Mouse (Mus musculus) cerebellum, adult 9-11 months (tissue): ENCODE measurements around the gene Shisa3.

Experiments
- DNase-seq: peaks from one replicate; pipeline ENCODE4 v3.0.0; 2022

Shisa3 gene

GRCm38 (mm10) chr5:67607804-67608673 lies at the start of gene Shisa3:
Gene Shisa3, plus strand, starts transcription at chr5:67607882.
- DNase-seq = peak; percentile 16

- DNase-seq = no peak
Observed at GRCm38 (mm10) chr5:67558644-67559043, 49.0 kb upstream of the Shisa3 start.

GRCm38 (mm10) chr5:67559063-67559462 lies 48.6 kb upstream of the Shisa3 start:
- DNase-seq = no peak

- no peak for DNase-seq
Observed at GRCm38 (mm10) chr5:67572552-67573155, 35.0 kb upstream of the Shisa3 start.

GRCm38 (mm10) chr5:67574039-67574438 lies 33.6 kb upstream of the Shisa3 start:
- DNase-seq = no peak

- DNase-seq = no peak
Observed at GRCm38 (mm10) chr5:67575705-67576104, 32.0 kb upstream of the Shisa3 start.

- DNase-seq = no peak
Observed at GRCm38 (mm10) chr5:67579725-67580633, 27.7 kb upstream of the Shisa3 start.

- no peak for DNase-seq
Observed at GRCm38 (mm10) chr5:67595070-67595469, 12.6 kb upstream of the Shisa3 start.

- DNase-seq = no peak
Observed at GRCm38 (mm10) chr5:67595629-67596028, 12.1 kb upstream of the Shisa3 start.

GRCm38 (mm10) chr5:67599935-67600334 lies 7.7 kb upstream of the Shisa3 start:
- no peak for DNase-seq

- DNase-seq = no peak
Observed at GRCm38 (mm10) chr5:67605951-67606350, 1.7 kb upstream of the Shisa3 start.

GRCm38 (mm10) chr5:67606916-67607803 lies 522 bp upstream of the Shisa3 start:
- no peak for DNase-seq

GRCm38 (mm10) chr5:67608674-67609519 lies 1.2 kb downstream of the Shisa3 start:
- DNase-seq = no peak

GRCm38 (mm10) chr5:67609520-67609837 lies 1.8 kb downstream of the Shisa3 start:
- no peak for DNase-seq

- DNase-seq = no peak
Observed at GRCm38 (mm10) chr5:67621230-67621629, 13.5 kb downstream of the Shisa3 start.

GRCm38 (mm10) chr5:67628180-67628940 lies 20.7 kb downstream of the Shisa3 start:
- DNase-seq = no peak

- DNase-seq = no peak
Observed at GRCm38 (mm10) chr5:67629440-67629839, 21.8 kb downstream of the Shisa3 start.

GRCm38 (mm10) chr5:67629861-67630260 lies 22.2 kb downstream of the Shisa3 start:
- DNase-seq = no peak

- no peak for DNase-seq
Observed at GRCm38 (mm10) chr5:67631261-67631660, 23.6 kb downstream of the Shisa3 start.

GRCm38 (mm10) chr5:67633138-67633782 lies 25.6 kb downstream of the Shisa3 start:
- no peak for DNase-seq
